Mouse (Mus musculus) embryonic facial prominence, embryonic 11.5 days (tissue): ENCODE data around the gene Syp. TPM values are rescaled to one million over a fixed set of nuclear protein-coding genes. Genes with fewer than 3 reads are reported as not detected.

Experiments
- ATAC-seq: fragments of 200-750 bp; cut with Nextera tagmentation; replicated peaks from 2 replicates; pipeline ENCODE4 v1.8.0; 2017; ENCODE audit warnings: low read depth; ENCODE audit not compliant: insufficient number of reproducible peaks, low FRiP score, low TSS enrichment
- DNase-seq: peaks from one replicate; pipeline ENCODE4 v3.0.0-alpha.2; 2015; ENCODE audit warnings: low spot score
- H3K27ac ChIP-seq: fragments of 300-500 bp; sonication (generic); replicated peaks from 2 replicates; pipeline ENCODE4 v1.5.1; 2014; ENCODE audit warnings: mild to moderate bottlenecking, low read depth, low read length, control low read depth
- H3K27me3 ChIP-seq: fragments of 300-500 bp; sonication (generic); 2 replicates; pipeline ENCODE4 v1.6.1; 2014; ENCODE audit warnings: mild to moderate bottlenecking, low read length, moderate library complexity, mixed read lengths; ENCODE audit not compliant: control insufficient read depth, insufficient read depth
- H3K36me3 ChIP-seq: fragments of 300-500 bp; sonication (generic); replicated peaks from 2 replicates; pipeline ENCODE4 v1.6.1; 2014; ENCODE audit warnings: low read depth, mild to moderate bottlenecking, low read length, moderate library complexity, mixed read lengths; ENCODE audit not compliant: control insufficient read depth, insufficient read depth
- H3K4me1 ChIP-seq: fragments of 300-500 bp; sonication (generic); 2 replicates; pipeline ENCODE4 v1.6.1; 2014; ENCODE audit warnings: low read length, mixed read lengths; ENCODE audit not compliant: control insufficient read depth, insufficient read depth
- H3K4me2 ChIP-seq: fragments of 300-500 bp; sonication (generic); 2 replicates; pipeline ENCODE4 v1.6.1; 2014; ENCODE audit warnings: low read depth, mild to moderate bottlenecking, control low read depth, low read length, moderate library complexity
- H3K4me3 ChIP-seq: fragments of 300-500 bp; sonication (generic); 2 replicates; pipeline ENCODE4 v1.5.1; 2014; ENCODE audit warnings: low read depth, low read length, control low read depth
- H3K9ac ChIP-seq: fragments of 300-500 bp; sonication (generic); replicated peaks from 2 replicates; pipeline ENCODE4 v1.6.1; 2014; ENCODE audit warnings: mild to moderate bottlenecking, control low read depth, low read length
- H3K9me3 ChIP-seq: fragments of 300-500 bp; sonication (generic); replicated peaks from 2 replicates; pipeline ENCODE4 v1.6.1; 2016; ENCODE audit warnings: mild to moderate bottlenecking, low read length, inconsistent platforms, mixed read lengths; ENCODE audit not compliant: control insufficient read depth
- WGBS: fragments of 180-500 bp; shearing (Covaris S2); extraction: QIAGEN DNeasy Blood & Tissue Kit; methylation state at CpG from one replicate; pipeline ENCODE4 v1.1.7; 2014; 5-methylcytosine and 5-hydroxymethylcytosine counted together
- polyA plus RNA-seq: library from polyadenylated mRNA; unstranded; fragments of >200 nt; fragmentation: Nextera tagmentation; extraction: Ambion mirVana; gene quantifications from 2 replicates; pipeline ENCODE4 v1.2.1, GENCODE M21; 2014

Gene Syp
- polyA plus RNA-seq, 1 experiment from 2014 or later, result 5.3 TPM

DNA sequence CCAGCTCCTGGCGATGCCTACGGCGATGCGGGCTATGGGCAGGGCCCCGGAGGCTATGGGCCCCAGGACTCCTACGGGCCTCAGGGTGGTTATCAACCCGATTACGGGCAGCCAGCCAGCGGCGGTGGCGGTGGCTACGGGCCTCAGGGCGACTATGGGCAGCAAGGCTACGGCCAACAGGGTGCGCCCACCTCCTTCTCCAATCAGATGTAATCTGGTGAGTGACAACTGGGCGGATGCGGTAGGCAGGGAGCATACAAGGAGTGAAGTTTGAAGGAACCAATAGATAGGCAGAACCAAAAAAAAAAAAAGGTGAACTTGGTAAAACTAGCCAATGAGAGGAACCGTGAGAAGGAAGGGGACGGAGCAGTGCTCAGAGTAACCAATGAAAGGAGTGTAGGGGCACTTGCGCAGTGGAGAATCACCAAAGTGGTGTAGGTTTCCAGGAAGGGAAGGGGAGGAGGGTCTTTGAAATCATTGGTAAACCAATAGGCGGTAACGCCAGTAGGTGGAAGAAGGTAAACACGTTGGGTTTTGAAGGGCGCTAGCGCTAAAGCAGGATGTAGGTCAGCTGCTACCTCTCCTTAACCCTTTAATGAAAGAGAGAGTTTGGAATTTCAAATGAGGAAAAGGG lies 10.5 kb downstream of the Syp start:
- H3K4me2 ChIP-seq, result peak overlapping the region; percentile 55
- peak overlapping the region; percentile 66 for H3K9ac ChIP-seq
- peak overlapping the region; percentile 40 for H3K4me3 ChIP-seq
- DNase-seq (peak; percentile 88), ATAC-seq (peak; percentile 98)
- H3K36me3 ChIP-seq, result no peaks in the 10 kb centered on the region
- H3K9me3 ChIP-seq, result no peaks in the 10 kb centered on the region
- WGBS, result 20% methylated on average over 25 of the region's 25 CpGs
- no peaks in the 10 kb centered on the region for H3K27me3 ChIP-seq
- 0 out of 2 replicates have a peak overlapping the region, but pooled peaks have one; percentile 24 for H3K27ac ChIP-seq
- H3K4me1 ChIP-seq, result no peaks in the 10 kb centered on the region

DNA sequence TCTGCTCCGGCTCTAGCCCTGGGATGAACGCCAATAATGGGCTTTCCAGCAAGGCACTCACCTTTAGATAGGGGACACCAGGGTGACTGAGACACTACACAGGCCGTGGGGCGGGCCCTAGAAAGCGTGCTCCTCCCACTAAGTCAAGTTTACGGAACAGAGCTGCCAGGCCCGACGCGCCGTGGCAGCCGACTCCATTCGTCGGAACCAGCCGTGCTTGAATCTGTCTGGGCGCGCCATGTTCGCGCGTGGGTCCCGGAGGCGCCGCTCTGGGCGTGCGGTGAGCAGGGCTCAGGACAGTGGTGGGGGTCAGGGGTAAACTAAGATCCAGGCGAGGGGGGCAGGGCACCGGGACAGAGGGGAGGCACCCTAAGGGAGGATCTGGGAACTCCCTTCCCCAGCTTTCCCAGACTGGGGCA lies 19.0 kb downstream of the Syp start, which contains the start of gene Prickle3:
TSS of gene Prickle3 (plus strand) at position 40 of the 419 bp plus-strand sequence.
- H3K27ac ChIP-seq, result no peak within 1 kb of the TSS
- H3K4me1 ChIP-seq, result no peaks in the 10 kb centered on the region
- ATAC-seq, result peak; percentile 74; the same call in 1 of the 2 replicates
- WGBS, result 28% methylated on average over 26 of the region's 26 CpGs
- no peak for DNase-seq
- H3K9ac ChIP-seq, result peak within 1 kb of the TSS; percentile 46
- no peaks in the 10 kb centered on the region for H3K27me3 ChIP-seq
- no peaks in the 10 kb centered on the region for H3K9me3 ChIP-seq
- no peaks in the 10 kb centered on the region for H3K36me3 ChIP-seq
- H3K4me3 ChIP-seq, result peak within 1 kb of the TSS; percentile 34
- H3K4me2 ChIP-seq, result peak within 1 kb of the TSS; percentile 49

- Histone ChIP-seq H3K4me2 (peak overlapping the region; percentile 21; the same call in 1 of the 2 replicates), H3K9ac (0 out of 2 replicates have a peak overlapping the region, but pooled peaks have one; percentile 18), H3K4me1 (no peaks in the 10 kb centered on the region), H3K4me3 (no peak overlapping the region), H3K27me3 (no peaks in the 10 kb centered on the region), H3K9me3 (no peaks in the 10 kb centered on the region), H3K27ac (no peak overlapping the region), H3K36me3 (no peaks in the 10 kb centered on the region)
- DNase-seq (peak; percentile 45), ATAC-seq (peak; percentile 62)
- WGBS, result 16% methylated on average over 15 of the region's 15 CpGs
Measured at GRCm38 (mm10) chrX:7658031-7658784, 19.9 kb downstream of the Syp start.

DNA sequence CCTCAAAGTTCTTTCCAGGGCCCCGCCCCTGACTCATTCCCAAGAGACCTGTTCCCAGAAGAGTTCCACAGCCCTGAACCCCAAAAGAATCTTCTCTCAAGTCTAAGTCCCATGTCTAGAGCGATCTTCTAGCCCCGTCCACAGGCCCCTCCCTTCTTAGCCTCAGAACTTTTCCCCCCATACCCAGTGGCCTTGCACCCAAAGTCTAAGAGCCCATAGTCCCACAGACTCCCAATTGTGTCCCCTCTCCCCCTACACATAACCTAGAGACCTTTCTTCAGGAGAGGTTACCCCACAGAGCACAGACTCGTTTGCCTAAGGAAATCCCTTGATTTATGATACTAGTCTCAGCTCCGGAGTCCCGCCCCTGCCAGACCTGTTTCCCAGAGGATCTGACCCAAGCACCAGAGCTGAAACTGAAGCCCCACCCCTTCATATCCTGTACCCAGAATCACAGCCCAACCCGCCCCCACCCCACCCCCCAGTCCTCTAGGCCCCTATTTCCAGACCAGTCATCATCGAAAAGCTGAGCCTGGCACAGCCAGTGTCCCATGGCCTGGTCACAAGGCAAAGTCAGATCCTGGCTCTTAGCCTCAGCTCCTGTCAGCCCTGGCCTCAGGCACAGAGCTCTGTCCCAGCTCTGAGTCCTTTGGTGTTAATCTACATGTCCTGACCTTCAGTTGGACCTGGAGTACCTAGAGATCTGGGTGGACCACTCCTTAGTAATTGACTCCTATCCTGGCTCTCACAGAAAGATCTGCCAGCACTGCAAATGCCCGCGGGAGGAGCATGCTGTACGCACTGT lies 20.7 kb downstream of the Syp start:
- Histone ChIP-seq H3K4me2 (no peak overlapping the region), H3K9me3 (no peaks in the 10 kb centered on the region), H3K9ac (no peak overlapping the region), H3K27me3 (no peaks in the 10 kb centered on the region), H3K4me3 (no peak overlapping the region), H3K36me3 (no peaks in the 10 kb centered on the region), H3K27ac (no peak overlapping the region), H3K4me1 (no peaks in the 10 kb centered on the region)
- WGBS, result 48% methylated on average over 11 of the region's 11 CpGs
- no peak for DNase-seq
- ATAC-seq, result peak; percentile 48; the same call in 1 of the 2 replicates

DNA sequence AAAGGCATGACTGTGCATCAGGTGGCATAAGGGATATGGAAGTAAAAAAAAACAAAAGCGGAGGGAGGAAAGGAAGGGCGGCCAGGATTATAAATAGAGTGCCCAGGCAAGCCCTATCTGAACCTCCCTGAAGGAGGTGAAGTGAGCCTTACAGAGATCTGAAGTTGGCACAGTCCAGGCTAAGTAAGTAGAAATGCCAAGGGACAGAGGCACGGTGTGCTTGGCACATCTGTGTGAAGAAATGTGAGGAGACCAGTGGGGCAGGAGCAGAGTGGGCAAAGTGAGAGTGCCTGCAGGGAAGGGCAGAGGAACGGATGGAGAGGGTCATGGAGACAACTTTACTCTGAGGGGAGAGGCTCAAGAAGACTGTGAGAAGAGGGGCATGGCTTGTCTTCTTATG lies 22.8 kb downstream of the Syp start:
- Histone ChIP-seq H3K9me3 (no peaks in the 10 kb centered on the region), H3K9ac (no peak overlapping the region), H3K27ac (no peak overlapping the region), H3K4me2 (no peak overlapping the region), H3K4me3 (no peak overlapping the region), H3K27me3 (no peaks in the 10 kb centered on the region), H3K4me1 (no peaks in the 10 kb centered on the region), H3K36me3 (no peaks in the 10 kb centered on the region)
- 78% methylated on average over 4 of the region's 4 CpGs for WGBS
- no peak for DNase-seq
- ATAC-seq, result no peak

DNA sequence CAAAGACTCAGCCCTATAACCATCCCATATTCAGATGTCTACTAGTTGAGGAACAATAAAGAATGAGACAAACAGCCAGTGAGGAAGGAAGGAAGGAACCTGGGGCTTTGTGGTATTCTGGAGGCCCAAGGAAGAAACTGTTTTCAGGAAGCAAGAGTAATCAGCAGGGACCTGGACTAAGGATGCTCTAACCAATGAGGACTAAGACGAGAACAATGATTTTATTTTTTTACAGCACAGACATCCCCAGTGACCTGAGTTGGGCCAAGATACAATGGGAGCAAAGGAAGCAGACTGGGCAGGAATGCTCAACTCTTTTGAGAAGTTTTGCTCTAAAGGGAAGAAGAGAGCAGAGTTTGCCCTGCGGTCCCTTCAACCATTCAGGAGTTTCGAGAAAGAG lies 24.7 kb downstream of the Syp start:
- Histone ChIP-seq H3K4me3 (no peak overlapping the region), H3K36me3 (no peaks in the 10 kb centered on the region), H3K4me1 (no peaks in the 10 kb centered on the region), H3K9me3 (no peaks in the 10 kb centered on the region), H3K9ac (no peak overlapping the region), H3K27me3 (no peaks in the 10 kb centered on the region), H3K4me2 (no peak overlapping the region), H3K27ac (no peak overlapping the region)
- ATAC-seq (no peak), DNase-seq (no peak)
- 81% methylated on average over 3 of the region's 3 CpGs for WGBS

DNA sequence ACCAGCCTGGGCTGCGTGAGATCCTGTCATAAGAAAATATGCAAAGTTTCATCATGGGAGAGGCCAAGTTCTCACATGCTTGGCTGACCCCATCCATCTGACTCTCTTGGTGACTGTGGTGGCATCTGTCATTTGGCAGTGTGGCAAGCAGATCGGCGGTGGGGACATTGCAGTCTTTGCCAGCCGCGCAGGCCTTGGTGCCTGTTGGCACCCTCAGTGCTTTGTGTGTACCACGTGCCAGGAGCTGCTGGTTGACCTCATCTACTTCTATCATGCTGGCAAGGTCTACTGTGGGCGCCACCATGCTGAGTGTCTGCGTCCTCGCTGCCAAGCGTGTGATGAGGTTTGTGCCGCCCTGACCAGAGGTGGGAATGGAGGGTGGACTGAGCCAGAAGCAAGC lies 26.5 kb downstream of the Syp start:
- Histone ChIP-seq H3K4me2 (no peak overlapping the region), H3K36me3 (no peaks in the 10 kb centered on the region), H3K9me3 (no peaks in the 10 kb centered on the region), H3K27ac (no peak overlapping the region), H3K9ac (no peak overlapping the region), H3K4me1 (no peaks in the 10 kb centered on the region), H3K27me3 (no peaks in the 10 kb centered on the region), H3K4me3 (no peak overlapping the region)
- no peak for DNase-seq
- WGBS, result 90% methylated on average over 11 of the region's 11 CpGs
- ATAC-seq, result no peak
